Mouse (Mus musculus) stomach, embryonic 14.5 days (tissue): ENCODE measurements around the gene Arf3. TPM values are rescaled to one million over a fixed set of nuclear protein-coding genes. Genes with fewer than 3 reads are reported as not detected.

ENCODE experiments used
- ATAC-seq: fragments of 200-750 bp; cut with Nextera tagmentation; 2 replicates; pipeline ENCODE4 v1.8.0; 2017; ENCODE audit warnings: low read depth, moderate TSS enrichment; ENCODE audit not compliant: insufficient number of reproducible peaks, insufficient read depth, low FRiP score
- H3K27ac ChIP-seq: fragments of 300-500 bp; sonication (generic); 2 replicates; pipeline ENCODE4 v1.5.1; 2014; ENCODE audit warnings: mild to moderate bottlenecking, low read length, moderate library complexity, mixed read lengths
- H3K27me3 ChIP-seq: fragments of 300-500 bp; sonication (generic); 2 replicates; pipeline ENCODE4 v1.6.1; 2014; ENCODE audit warnings: low read length, control low read depth, mixed read lengths; ENCODE audit not compliant: control insufficient read depth, insufficient read depth
- H3K36me3 ChIP-seq: fragments of 300-500 bp; sonication (generic); 2 replicates; pipeline ENCODE4 v1.6.1; 2014; ENCODE audit warnings: mild to moderate bottlenecking, control low read depth, low read length, moderate library complexity, mixed read lengths; ENCODE audit not compliant: control insufficient read depth, insufficient read depth
- H3K4me1 ChIP-seq: fragments of 300-500 bp; sonication (generic); 2 replicates; pipeline ENCODE4 v1.6.1; 2014; ENCODE audit warnings: low read length, control low read depth, mixed read lengths; ENCODE audit not compliant: control insufficient read depth, insufficient read depth
- H3K4me2 ChIP-seq: fragments of 300-500 bp; sonication (generic); replicated peaks from 2 replicates; pipeline ENCODE4 v1.6.1; 2014; ENCODE audit warnings: low read depth, low read length, control low read depth
- H3K4me3 ChIP-seq: fragments of 300-500 bp; sonication (generic); 2 replicates; pipeline ENCODE4 v1.5.1; 2014; ENCODE audit warnings: low read depth, low read length, control low read depth
- H3K9ac ChIP-seq: fragments of 300-500 bp; sonication (generic); replicated peaks from 2 replicates; pipeline ENCODE4 v1.6.1; 2014; ENCODE audit warnings: low read depth, mild to moderate bottlenecking, control low read depth, low read length, moderate library complexity, mixed read lengths
- H3K9me3 ChIP-seq: fragments of 300-500 bp; sonication (generic); 2 replicates; pipeline ENCODE4 v1.6.1; 2016; ENCODE audit warnings: low read depth, low read length, control low read depth; ENCODE audit not compliant: control insufficient read depth
- WGBS: fragments of 180-500 bp; shearing (Covaris S2); extraction: QIAGEN DNeasy Blood & Tissue Kit; methylation state at CpG from one replicate; pipeline ENCODE4 v1.1.7; 2014; 5-methylcytosine and 5-hydroxymethylcytosine counted together
- polyA plus RNA-seq: library from polyadenylated mRNA; unstranded; fragments of >200 nt; fragmentation: Nextera tagmentation; extraction: Ambion mirVana; gene quantifications from 2 replicates; pipeline ENCODE4 v1.2.1, GENCODE M21; 2014

Arf3 gene
- polyA plus RNA-seq, 1 experiment from 2014 or later: 33.2 TPM

DNA sequence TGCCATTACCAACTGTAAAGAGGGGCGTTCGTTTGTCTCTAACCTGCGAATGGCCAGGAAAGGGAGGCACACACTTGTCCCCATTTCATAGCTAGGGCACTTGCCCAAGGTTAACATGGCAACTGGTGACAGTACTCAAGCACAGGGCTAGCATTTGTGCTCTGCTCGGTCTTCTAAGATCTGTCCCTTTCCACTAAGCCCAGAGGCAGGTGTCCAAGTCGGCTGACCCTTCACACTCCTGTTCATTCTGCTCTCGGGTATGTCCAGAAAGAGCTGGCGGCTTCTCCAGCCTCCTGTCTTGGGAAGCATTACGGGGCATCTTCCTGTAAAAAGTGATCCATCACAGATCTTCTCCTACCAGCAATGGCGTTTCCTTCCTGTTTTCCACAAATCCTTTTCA, 34.6 kb downstream of the Arf3 start:
- 23% methylated on average over 9 of the region's 9 CpGs for WGBS
- Histone ChIP-seq H3K4me3 (peak overlapping the region; percentile 59; the same call in 1 of the 2 replicates), H3K27ac (no peak overlapping the region), H3K27me3 (no peaks in the 10 kb centered on the region), H3K4me2 (peak overlapping the region; percentile 98), H3K9me3 (no peaks in the 10 kb centered on the region), H3K4me1 (0 out of 2 replicates have a peak, but pooled peaks cover 9% of the 10 kb centered on the region), H3K36me3 (no peaks in the 10 kb centered on the region), H3K9ac (peak overlapping the region; percentile 57; the same call in 1 of the 2 replicates)
- no peak for ATAC-seq

- H3K4me1 ChIP-seq: 0 out of 2 replicates have a peak, but pooled peaks cover 12% of the 10 kb centered on the region
- no peaks in the 10 kb centered on the region for H3K9me3 ChIP-seq
- peak within 1 kb of the TSS; percentile 57 for H3K9ac ChIP-seq
- no peak within 1 kb of the TSS for H3K27ac ChIP-seq
- no peaks in the 10 kb centered on the region for H3K36me3 ChIP-seq
- WGBS: under 1% methylated on average over 39 of the region's 39 CpGs
- H3K4me3 ChIP-seq: peak within 1 kb of the TSS; percentile 59
- ATAC-seq: peak; percentile 84
- no peaks in the 10 kb centered on the region for H3K27me3 ChIP-seq
- H3K4me2 ChIP-seq: peak within 1 kb of the TSS; percentile 98
Measured at GRCm38 (mm10) chr15:98727443-98728321, 35.3 kb downstream of the Arf3 start, which contains the start of gene Fkbp11. Gene Fkbp11 (minus strand): TSS chr15:98728198.

DNA sequence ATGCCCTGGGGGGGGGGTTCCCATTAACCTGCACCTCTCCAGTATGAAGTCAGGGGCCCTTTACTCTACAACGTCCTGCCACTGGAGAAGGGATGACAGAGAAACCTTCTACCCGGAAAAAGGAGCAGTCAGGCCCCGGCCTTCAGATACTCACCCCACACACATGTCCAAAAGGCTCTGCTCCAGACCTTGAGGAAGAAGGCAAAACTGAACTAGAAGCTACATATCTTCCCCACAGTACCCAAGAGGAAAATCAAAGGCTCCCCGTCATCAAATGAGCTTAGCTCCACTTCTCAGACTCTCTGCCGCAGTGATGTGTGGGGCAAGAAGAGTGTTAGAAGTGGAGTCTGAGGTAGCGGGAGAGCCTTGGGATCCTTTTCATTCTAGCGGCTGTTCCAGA, 36.3 kb downstream of the Arf3 start:
- Histone ChIP-seq H3K4me2 (peak overlapping the region; percentile 98), H3K36me3 (no peaks in the 10 kb centered on the region), H3K9ac (no peak overlapping the region; the same call in 1 of the 2 replicates), H3K27me3 (no peaks in the 10 kb centered on the region), H3K4me3 (peak overlapping the region; percentile 59), H3K4me1 (0 out of 2 replicates have a peak, but pooled peaks cover 12% of the 10 kb centered on the region), H3K9me3 (no peaks in the 10 kb centered on the region), H3K27ac (no peak overlapping the region)
- no peak for ATAC-seq
- 45% methylated on average over 7 of the region's 7 CpGs for WGBS

GRCm38 (mm10) chr15:98726079-98726478, 36.9 kb downstream of the Arf3 start:
- H3K36me3 ChIP-seq: no peaks in the 10 kb centered on the region
- H3K27me3 ChIP-seq: no peaks in the 10 kb centered on the region
- H3K9ac ChIP-seq: no peak overlapping the region
- 0 out of 2 replicates have a peak, but pooled peaks cover 12% of the 10 kb centered on the region for H3K4me1 ChIP-seq
- no peaks in the 10 kb centered on the region for H3K9me3 ChIP-seq
- H3K4me3 ChIP-seq: no peak overlapping the region
- no peak overlapping the region for H3K27ac ChIP-seq
- 67% methylated on average over 4 of the region's 4 CpGs for WGBS
- H3K4me2 ChIP-seq: no peak overlapping the region
- ATAC-seq: no peak

- H3K9ac ChIP-seq: no peak overlapping the region
- H3K9me3 ChIP-seq: no peaks in the 10 kb centered on the region
- 28% methylated on average over 19 of the region's 19 CpGs for WGBS
- H3K27ac ChIP-seq: no peak overlapping the region
- H3K4me2 ChIP-seq: peak overlapping the region; percentile 7; the same call in 1 of the 2 replicates
- no peak for ATAC-seq
- no peaks in the 10 kb centered on the region for H3K27me3 ChIP-seq
- H3K4me3 ChIP-seq: no peak overlapping the region
- H3K36me3 ChIP-seq: no peaks in the 10 kb centered on the region
- H3K4me1 ChIP-seq: 0 out of 2 replicates have a peak, but pooled peaks cover 12% of the 10 kb centered on the region
Measured at GRCm38 (mm10) chr15:98724441-98724840, 38.6 kb downstream of the Arf3 start.

GRCm38 (mm10) chr15:98722854-98723253, 40.2 kb downstream of the Arf3 start:
- ATAC-seq: no peak
- 46% methylated on average over 14 of the region's 14 CpGs for WGBS

DNA sequence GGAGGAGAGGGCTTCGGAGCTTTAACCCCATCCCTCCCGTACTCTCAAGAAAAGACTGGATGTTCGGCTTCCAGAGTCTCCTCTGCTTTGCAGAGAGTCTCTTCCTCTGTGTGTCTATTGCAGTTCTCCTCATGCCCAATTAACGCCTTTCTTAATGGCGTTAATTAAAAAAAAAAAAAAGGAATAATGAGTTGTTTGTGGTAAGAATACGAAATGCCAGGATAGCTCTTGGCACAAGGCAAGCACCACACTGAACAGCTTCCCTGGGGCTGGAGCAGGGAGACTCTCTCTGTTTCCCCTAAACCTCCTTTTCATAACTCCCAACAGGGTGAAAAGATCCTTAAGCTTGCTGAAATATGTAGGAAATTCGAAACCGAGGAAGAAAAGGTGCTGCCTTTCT, 40.8 kb downstream of the Arf3 start:
- H3K9me3 ChIP-seq: no peaks in the 10 kb centered on the region
- H3K4me2 ChIP-seq: no peak overlapping the region
- H3K4me3 ChIP-seq: no peak overlapping the region
- H3K36me3 ChIP-seq: no peaks in the 10 kb centered on the region
- no peak overlapping the region for H3K27ac ChIP-seq
- 0 out of 2 replicates have a peak, but pooled peaks cover 11% of the 10 kb centered on the region for H3K4me1 ChIP-seq
- 73% methylated on average over 8 of the region's 8 CpGs for WGBS
- no peak for ATAC-seq
- no peaks in the 10 kb centered on the region for H3K27me3 ChIP-seq
- no peak overlapping the region for H3K9ac ChIP-seq

More at GRCm38 (mm10) chr15:98722854-98723253, 40.2 kb downstream of the Arf3 start:
- Histone ChIP-seq H3K36me3 (no peaks in the 10 kb centered on the region), H3K4me1 (0 out of 2 replicates have a peak, but pooled peaks cover 12% of the 10 kb centered on the region), H3K4me2 (no peak overlapping the region), H3K9me3 (no peaks in the 10 kb centered on the region), H3K27ac (no peak overlapping the region), H3K9ac (no peak overlapping the region), H3K27me3 (no peaks in the 10 kb centered on the region), H3K4me3 (no peak overlapping the region)

DNA sequence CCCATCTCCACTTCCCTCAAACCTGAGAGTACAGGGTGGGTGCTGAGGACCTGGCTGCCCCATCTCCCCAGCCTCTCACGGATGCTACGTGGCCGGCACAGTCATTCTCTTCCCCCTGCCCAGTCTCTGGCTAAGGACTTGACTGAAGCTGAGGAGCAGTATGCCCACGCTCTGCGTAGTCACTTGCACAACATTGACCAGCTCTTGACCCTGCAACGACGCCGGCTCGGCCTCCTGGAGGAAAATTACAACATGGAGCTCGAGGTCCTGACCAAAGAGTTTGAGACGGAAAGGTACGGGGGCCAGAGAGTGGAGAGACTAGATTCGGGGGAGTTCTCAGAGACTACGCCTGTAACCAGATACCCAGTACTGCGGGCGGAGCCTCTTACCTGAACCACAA, 45.7 kb downstream of the Arf3 start:
- Histone ChIP-seq H3K9me3 (no peaks in the 10 kb centered on the region), H3K4me2 (no peak overlapping the region), H3K27me3 (no peaks in the 10 kb centered on the region), H3K4me3 (no peak overlapping the region), H3K4me1 (no peaks in the 10 kb centered on the region), H3K9ac (no peak overlapping the region), H3K27ac (no peak overlapping the region), H3K36me3 (no peaks in the 10 kb centered on the region)
- no peak for ATAC-seq
- 61% methylated on average over 16 of the region's 16 CpGs for WGBS
